Mouse (Mus musculus) small intestine, adult 2 months (tissue): ENCODE data around the gene Ildr1. TPM values are rescaled to one million over a fixed set of nuclear protein-coding genes. Genes with fewer than 3 reads are reported as not detected.

Experiments used
- H3K27ac ChIP-seq: fragments of 200-500 bp; 2 replicates; pipeline ENCODE4 v1.5.1; 2012; ENCODE audit warnings: low read depth, low read length, control low read depth, inconsistent platforms; ENCODE audit not compliant: insufficient read depth
- H3K27me3 ChIP-seq: fragments of 200-500 bp; 2 replicates; pipeline ENCODE4 v1.6.1; 2012; ENCODE audit warnings: mild to moderate bottlenecking, moderate library complexity, low read length, inconsistent platforms; ENCODE audit not compliant: control insufficient read depth, insufficient read depth
- H3K36me3 ChIP-seq: fragments of 200-500 bp; 2 replicates; pipeline ENCODE4 v1.6.1; 2012; ENCODE audit warnings: mild to moderate bottlenecking, low read length, control low read depth, inconsistent platforms; ENCODE audit not compliant: control insufficient read depth, insufficient read depth
- H3K4me1 ChIP-seq: fragments of 200-500 bp; 2 replicates; pipeline ENCODE4 v1.6.1; 2012; ENCODE audit warnings: low read length, inconsistent platforms, mixed read lengths; ENCODE audit not compliant: control insufficient read depth, insufficient read depth, insufficient read length
- H3K4me3 ChIP-seq: fragments of 200-500 bp; 2 replicates; pipeline ENCODE4 v1.5.1; 2012; ENCODE audit warnings: low read depth, mild to moderate bottlenecking, control low read depth, inconsistent platforms, low read length, moderate library complexity
- CTCF ChIP-seq: fragments of 200-500 bp; IDR thresholded peaks from 2 replicates; pipeline ENCODE4 v1.5.1; 2012; ENCODE audit warnings: low read depth, mild to moderate bottlenecking, control low read depth, inconsistent platforms, low read length, moderate library complexity, mixed read lengths; ENCODE audit not compliant: insufficient replicate concordance, insufficient read length; ENCODE audit errors: extremely low read depth
- POLR2A ChIP-seq: fragments of 200-500 bp; IDR thresholded peaks from 2 replicates; pipeline ENCODE4 v1.6.1; 2012; ENCODE audit warnings: low read depth, mild to moderate bottlenecking, control low read depth, inconsistent platforms, low read length, moderate library complexity
- WGBS: fragments of 180-500 bp; shearing (Covaris S2); methylation state at CpG from one replicate; pipeline ENCODE4 v1.1.7; 2018; 5-methylcytosine and 5-hydroxymethylcytosine counted together
- polyA plus RNA-seq: library from polyadenylated mRNA; depleted of rRNA; stranded (reverse); fragments of >200 nt; gene quantifications from 2 replicates; pipeline ENCODE4 v1.2.3, GENCODE M21; 2012

Ildr1 gene
- polyA plus RNA-seq, 1 experiment = 3.3 TPM

DNA sequence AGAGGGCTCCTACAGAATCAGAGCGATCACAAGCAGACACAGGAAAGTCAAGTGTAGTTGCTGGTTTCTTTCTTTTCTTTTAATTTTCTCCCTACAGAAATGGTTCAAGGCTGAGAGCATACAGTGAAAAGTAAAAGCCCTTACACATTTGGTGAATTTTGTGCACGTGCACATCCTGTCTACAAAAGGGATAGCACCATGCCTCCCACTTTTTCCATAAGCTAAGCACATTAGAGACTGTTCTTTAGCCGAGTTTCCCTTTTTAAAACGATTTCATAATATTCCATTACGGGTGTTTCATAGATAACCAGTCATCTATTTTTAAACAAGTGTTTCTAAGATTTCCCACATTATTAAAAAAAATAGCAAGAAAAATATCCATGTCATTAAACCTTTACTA is 30.3 kb upstream of the Ildr1 start:
- WGBS = 72% methylated on average over 5 of the region's 5 CpGs
- TF ChIP-seq CTCF = no peak
- no peak for TF ChIP-seq POLR2A

GRCm38 (mm10) chr16:36665782-36666181 is 28.0 kb upstream of the Ildr1 start, which contains the start of gene Cd86:
Cd86 (minus strand) TSS chr16:36666081.
- Histone ChIP-seq H3K27me3 (no peaks in the 10 kb centered on the region), H3K36me3 (no peaks in the 10 kb centered on the region), H3K4me1 (no peaks in the 10 kb centered on the region), H3K4me3 (peak within 1 kb of the TSS; percentile 30), H3K27ac (no peak within 1 kb of the TSS)
- no peak for TF ChIP-seq CTCF
- no peak for TF ChIP-seq POLR2A
- 69% methylated on average over 13 of the region's 13 CpGs for WGBS

More for the DNA sequence above, 30.3 kb upstream of the Ildr1 start:
- no peaks in the 10 kb centered on the region for H3K27me3 ChIP-seq
- H3K4me3 ChIP-seq = no peak overlapping the region
- H3K27ac ChIP-seq = no peak overlapping the region
- no peaks in the 10 kb centered on the region for H3K36me3 ChIP-seq
- H3K4me1 ChIP-seq = no peaks in the 10 kb centered on the region

DNA sequence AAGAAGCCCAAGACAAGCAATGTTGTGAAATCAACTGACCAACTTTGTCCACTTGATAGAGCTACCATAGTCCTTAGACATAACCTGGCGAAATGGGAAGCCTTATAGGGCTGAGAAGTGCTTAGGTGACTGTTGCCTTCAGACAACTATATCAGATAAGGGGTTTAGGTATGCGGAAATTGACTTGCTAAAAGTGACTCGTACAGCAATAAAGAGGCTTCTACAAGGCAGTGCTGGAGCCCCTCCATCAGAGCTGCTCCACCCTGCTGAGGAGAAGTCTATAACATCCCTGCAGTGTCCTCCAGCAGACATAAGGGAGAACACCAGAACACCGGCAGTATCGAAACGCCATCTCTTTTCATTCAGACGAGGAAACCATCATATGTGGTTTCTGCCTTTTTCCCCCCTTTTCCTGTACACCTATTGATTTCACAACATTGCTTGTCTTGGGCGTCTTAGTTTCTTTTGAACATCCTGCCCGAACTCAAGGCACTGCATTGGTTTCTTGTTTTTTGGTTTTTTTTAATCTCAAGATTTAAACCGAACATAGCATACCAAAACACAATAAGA is 27.2 kb upstream of the Ildr1 start:
- Histone ChIP-seq H3K36me3 (no peaks in the 10 kb centered on the region), H3K4me1 (no peaks in the 10 kb centered on the region), H3K4me3 (no peak overlapping the region), H3K27me3 (no peaks in the 10 kb centered on the region), H3K27ac (no peak overlapping the region)
- 54% methylated on average over 10 of the region's 10 CpGs for WGBS
- TF ChIP-seq POLR2A (no peak), CTCF (no peak)

DNA sequence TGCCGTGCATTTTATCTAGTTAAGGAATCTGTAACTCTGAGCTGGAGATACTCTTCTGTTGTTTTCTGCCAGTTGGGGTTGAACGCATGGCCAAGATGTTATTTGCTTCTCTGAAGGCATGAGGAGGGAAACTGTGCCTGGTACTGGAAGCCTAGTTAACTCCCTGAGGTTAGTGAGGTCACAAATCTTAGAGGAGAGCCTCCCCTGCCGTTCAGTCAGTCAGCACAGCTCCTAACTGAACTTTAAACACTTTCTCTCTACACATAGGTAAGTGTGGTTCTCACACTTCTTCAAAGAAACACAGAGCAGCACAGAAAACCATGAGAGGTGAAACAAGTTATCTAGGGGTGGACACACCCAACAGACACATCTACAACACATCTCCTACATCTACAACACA is 23.2 kb upstream of the Ildr1 start:
- Histone ChIP-seq H3K4me3 (no peak overlapping the region), H3K27ac (no peak overlapping the region), H3K36me3 (no peaks in the 10 kb centered on the region), H3K27me3 (no peaks in the 10 kb centered on the region), H3K4me1 (no peaks in the 10 kb centered on the region)
- no peak for TF ChIP-seq POLR2A
- no peak for TF ChIP-seq CTCF
- WGBS = 68% methylated on average over 3 of the region's 3 CpGs

DNA sequence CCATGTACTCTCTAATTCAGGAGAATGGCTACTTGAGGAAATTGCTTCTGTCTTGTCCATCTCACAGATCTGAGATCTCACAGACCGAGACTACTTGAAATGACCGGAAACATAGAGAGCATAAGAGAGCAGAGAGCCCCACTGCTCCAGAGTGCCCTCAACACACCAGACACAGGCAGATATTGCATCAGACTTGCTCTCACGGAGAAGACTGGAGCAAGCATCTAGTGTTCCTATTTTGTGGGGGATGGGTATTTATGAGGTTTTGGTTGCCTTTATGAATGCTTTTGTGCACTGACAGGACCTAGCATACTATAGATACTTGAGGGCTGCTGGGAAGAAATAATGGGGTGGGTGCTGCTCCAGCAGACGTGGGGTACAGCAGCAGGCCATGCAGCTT is 20.6 kb upstream of the Ildr1 start:
- H3K27ac ChIP-seq = no peak overlapping the region
- 78% methylated on average over 4 of the region's 4 CpGs for WGBS

DNA sequence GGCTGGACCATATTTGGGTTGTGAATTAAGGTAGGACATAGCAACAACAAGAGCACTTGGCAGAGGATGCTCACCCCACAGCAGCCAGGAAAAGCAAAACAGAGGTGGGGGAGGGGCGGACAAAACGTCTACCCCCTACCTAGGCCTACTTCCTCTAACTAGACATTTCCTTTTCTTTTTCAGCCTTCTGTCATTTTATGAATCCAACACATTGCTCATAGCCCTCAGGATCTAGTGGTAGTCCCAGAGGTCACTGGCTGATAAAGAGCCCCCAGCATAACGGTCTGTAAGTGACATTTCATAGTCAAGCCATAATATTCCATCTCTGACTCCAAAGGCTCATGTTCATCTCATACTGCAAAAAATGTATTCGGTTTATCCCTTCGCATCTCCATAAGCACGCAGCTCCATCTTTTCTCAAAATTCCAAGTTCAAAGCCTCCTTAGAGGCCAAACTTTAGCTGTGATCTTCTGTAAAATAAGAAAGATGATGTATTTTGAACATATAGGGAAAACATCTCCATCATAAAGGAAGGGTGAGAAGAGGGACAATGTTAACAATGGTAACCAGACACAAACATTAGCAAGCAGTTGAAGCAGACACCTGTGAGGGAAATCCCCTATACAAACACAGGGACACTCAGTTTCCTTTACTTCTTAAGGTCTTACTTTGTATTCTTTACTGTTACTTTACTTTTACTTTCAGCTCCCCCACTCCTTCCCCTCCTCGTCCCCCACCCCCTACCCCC is 19.1 kb upstream of the Ildr1 start:
- H3K36me3 ChIP-seq = no peaks in the 10 kb centered on the region
- no peak overlapping the region for H3K27ac ChIP-seq
- TF ChIP-seq POLR2A (no peak), CTCF (no peak)
- 69% methylated on average over 7 of the region's 7 CpGs for WGBS
- no peaks in the 10 kb centered on the region for H3K27me3 ChIP-seq
- no peaks in the 10 kb centered on the region for H3K4me1 ChIP-seq
- H3K4me3 ChIP-seq = no peak overlapping the region

More for the DNA sequence above, 20.6 kb upstream of the Ildr1 start:
- H3K4me3 ChIP-seq = no peak overlapping the region
- TF ChIP-seq CTCF (no peak), POLR2A (no peak)
- no peaks in the 10 kb centered on the region for H3K27me3 ChIP-seq
- no peaks in the 10 kb centered on the region for H3K36me3 ChIP-seq
- H3K4me1 ChIP-seq = no peaks in the 10 kb centered on the region

DNA sequence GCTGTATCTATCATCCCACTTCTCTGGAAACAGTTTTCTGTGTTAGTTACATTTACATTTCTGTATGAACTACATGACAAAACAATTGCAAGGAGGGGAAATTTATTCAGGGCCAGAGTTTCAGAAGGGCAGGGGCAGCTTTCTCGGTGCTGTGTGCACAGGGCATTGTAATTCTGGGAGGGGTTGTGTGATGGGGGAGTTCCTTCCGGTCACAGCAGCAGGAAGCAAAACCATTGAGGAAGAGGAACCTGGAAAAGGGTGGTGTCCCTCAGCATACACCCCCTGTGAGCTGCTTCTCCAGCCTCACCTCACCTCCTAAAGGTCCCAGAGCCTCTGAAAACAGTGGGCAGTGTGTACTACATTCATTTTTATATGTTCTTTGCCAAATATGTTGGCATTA is 18.5 kb upstream of the Ildr1 start:
- Histone ChIP-seq H3K36me3 (no peaks in the 10 kb centered on the region), H3K27me3 (no peaks in the 10 kb centered on the region), H3K27ac (no peak overlapping the region), H3K4me1 (no peaks in the 10 kb centered on the region), H3K4me3 (no peak overlapping the region)
- TF ChIP-seq POLR2A (no peak), CTCF (no peak)
- WGBS = 19% methylated on average over 2 of the region's 2 CpGs

DNA sequence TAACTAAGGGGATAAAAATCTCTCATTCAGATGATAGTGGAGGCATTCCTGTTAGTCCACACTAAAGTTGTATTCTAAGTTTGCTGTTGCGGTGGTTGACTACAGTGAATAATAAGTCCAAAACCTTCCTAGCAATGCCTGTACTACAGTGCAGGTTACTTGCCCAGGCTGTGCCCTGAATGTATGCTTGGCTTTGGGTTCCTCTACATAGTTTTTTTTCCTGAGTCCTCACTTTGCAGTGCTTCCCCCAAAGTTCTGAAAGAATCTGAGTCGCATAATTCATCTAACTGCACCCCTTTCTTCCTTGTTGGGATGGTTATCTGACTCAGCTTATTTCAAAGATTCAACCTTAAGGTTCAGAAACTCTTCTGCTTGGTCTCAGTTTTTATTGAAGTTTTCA is 17.9 kb upstream of the Ildr1 start:
- no peak overlapping the region for H3K27ac ChIP-seq
- H3K4me3 ChIP-seq = no peak overlapping the region
- TF ChIP-seq POLR2A (no peak), CTCF (no peak)
- no peaks in the 10 kb centered on the region for H3K4me1 ChIP-seq
- WGBS = 83% methylated on average over 2 of the region's 2 CpGs
- H3K27me3 ChIP-seq = no peaks in the 10 kb centered on the region
- no peaks in the 10 kb centered on the region for H3K36me3 ChIP-seq
